Mouse (Mus musculus): ENCODE results near the gene Schip1. TPM values are rescaled to one million over a fixed set of nuclear protein-coding genes. Genes with fewer than 3 reads are reported as not detected.

Gene Schip1
- polyA plus RNA-seq, 1 experiment from 2014 or later = 76.9 TPM

DNA sequence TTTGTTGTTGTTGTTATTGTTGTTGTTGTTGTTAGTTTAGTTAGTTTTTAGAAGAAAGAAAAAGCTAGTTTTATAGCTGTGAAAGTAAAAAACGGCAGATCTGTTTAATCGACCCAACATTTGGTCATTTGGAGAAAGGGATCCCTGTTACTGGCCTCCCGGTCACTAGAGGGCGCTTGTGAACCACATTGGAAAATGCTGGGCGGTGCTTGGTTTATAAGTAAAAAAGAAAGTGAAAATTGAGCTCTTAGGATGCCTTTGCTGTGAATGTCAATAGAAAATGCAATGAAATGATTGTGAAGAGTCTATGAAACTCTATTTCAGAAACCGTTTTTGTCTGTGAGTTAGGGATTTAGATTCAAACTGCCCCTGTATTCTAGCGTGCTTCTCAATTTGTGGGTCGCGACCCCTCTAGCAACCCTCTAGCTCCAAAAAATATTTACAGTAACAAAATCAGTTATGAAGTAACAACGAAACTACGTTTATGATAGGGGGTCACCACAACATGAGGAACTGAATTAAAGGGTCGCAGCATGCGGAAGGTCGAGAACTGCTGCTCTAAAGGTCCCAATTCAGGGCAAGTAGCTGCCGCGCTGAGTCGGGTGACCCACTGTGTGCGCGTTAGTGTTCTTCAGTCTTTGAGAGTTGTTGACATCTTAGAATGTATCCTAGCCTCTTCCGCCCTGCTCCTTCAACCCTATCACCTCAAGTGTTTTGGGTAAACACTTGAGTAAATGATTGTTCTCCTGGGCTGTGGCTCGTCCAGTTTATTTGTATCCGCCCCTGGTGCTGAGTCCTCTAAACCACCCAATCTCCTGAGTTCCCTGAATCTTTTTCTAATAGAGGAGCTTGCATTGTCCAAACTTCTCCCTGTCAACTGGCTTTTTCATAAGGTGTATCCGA is 8.0 kb upstream of the Schip1 start:
- Histone ChIP-seq H3K4me3 (ENCODE audit: low read depth, low read length) (no peak overlapping the region; the same call in 1 of the 2 replicates), H3K27me3 (ENCODE audit: control insufficient read depth, insufficient read depth, low read length) (no peaks in the 10 kb centered on the region; the same call in 1 of the 2 replicates), H3K4me2 (ENCODE audit: low read depth, low read length, severe bottlenecking) (peak overlapping the region; percentile 18; the same call in 1 of the 2 replicates), H3K9ac (ENCODE audit: low read length) (no peak overlapping the region), H3K4me1 (replicated peaks; ENCODE audit: control insufficient read depth, insufficient read depth, low read length) (no peaks in the 10 kb centered on the region), H3K36me3 (ENCODE audit: control insufficient read depth, insufficient read depth, low read length) (no peaks in the 10 kb centered on the region), H3K27ac (ENCODE audit: low read depth, low read length) (no peak overlapping the region), H3K9me3 (ENCODE audit: control insufficient read depth, low read length) (no peaks in the 10 kb centered on the region)
- ATAC-seq (replicated peaks; ENCODE audit: low FRiP score) (no peak), DNase-seq (ENCODE audit: low spot score) (peak; percentile 83)
- whole genome bisulfite sequencing = 60% methylated on average over 23 of the region's 23 CpGs

- H3K27ac ChIP-seq (ENCODE audit: low read depth, low read length) = no peak overlapping the region
- no peaks in the 10 kb centered on the region for H3K9me3 ChIP-seq (ENCODE audit: control insufficient read depth, low read length)
- H3K4me3 ChIP-seq (ENCODE audit: low read depth, low read length) = no peak overlapping the region
- no peaks in the 10 kb centered on the region; the same call in 1 of the 2 replicates for H3K27me3 ChIP-seq (ENCODE audit: control insufficient read depth, insufficient read depth, low read length)
- no peak overlapping the region for H3K9ac ChIP-seq (ENCODE audit: low read length)
- ATAC-seq (replicated peaks; ENCODE audit: low FRiP score) (peak; percentile 59; the same call in 1 of the 2 replicates), DNase-seq (ENCODE audit: low spot score) (peak; percentile 52)
- no peak overlapping the region for H3K4me2 ChIP-seq (ENCODE audit: low read depth, low read length, severe bottlenecking)
- no peaks in the 10 kb centered on the region for H3K4me1 ChIP-seq (replicated peaks; ENCODE audit: control insufficient read depth, insufficient read depth, low read length)
- 45% methylated on average over 2 of the region's 2 CpGs for WGBS
- no peaks in the 10 kb centered on the region for H3K36me3 ChIP-seq (ENCODE audit: control insufficient read depth, insufficient read depth, low read length)
Observed at GRCm38 (mm10) chr3:68059162-68059800, 5.3 kb upstream of the Schip1 start.

- no peak for DNase-seq (ENCODE audit: low spot score)
- ATAC-seq (replicated peaks; ENCODE audit: low FRiP score) = no peak; the same call in 1 of the 2 replicates
- no peak overlapping the region for H3K4me2 ChIP-seq (ENCODE audit: low read depth, low read length, severe bottlenecking)
- no peaks in the 10 kb centered on the region for H3K27me3 ChIP-seq (ENCODE audit: control insufficient read depth, insufficient read depth, low read length)
- no peaks in the 10 kb centered on the region for H3K36me3 ChIP-seq (ENCODE audit: control insufficient read depth, insufficient read depth, low read length)
- no peak overlapping the region for H3K27ac ChIP-seq (ENCODE audit: low read depth, low read length)
- H3K4me3 ChIP-seq (ENCODE audit: low read depth, low read length) = no peak overlapping the region
- 67% methylated on average over 9 of the region's 9 CpGs for WGBS
- H3K9ac ChIP-seq (ENCODE audit: low read length) = no peak overlapping the region
- H3K4me1 ChIP-seq (replicated peaks; ENCODE audit: control insufficient read depth, insufficient read depth, low read length) = no peaks in the 10 kb centered on the region
- no peaks in the 10 kb centered on the region for H3K9me3 ChIP-seq (ENCODE audit: control insufficient read depth, low read length)
Observed at GRCm38 (mm10) chr3:68071395-68072386, 7.1 kb downstream of the Schip1 start.

- Histone ChIP-seq H3K4me3 (ENCODE audit: low read depth, low read length) (no peak overlapping the region), H3K4me2 (ENCODE audit: low read depth, low read length, severe bottlenecking) (no peak overlapping the region), H3K36me3 (ENCODE audit: control insufficient read depth, insufficient read depth, low read length) (no peaks in the 10 kb centered on the region), H3K9ac (ENCODE audit: low read length) (no peak overlapping the region), H3K27ac (ENCODE audit: low read depth, low read length) (no peak overlapping the region), H3K9me3 (ENCODE audit: control insufficient read depth, low read length) (no peaks in the 10 kb centered on the region), H3K4me1 (replicated peaks; ENCODE audit: control insufficient read depth, insufficient read depth, low read length) (no peaks in the 10 kb centered on the region), H3K27me3 (ENCODE audit: control insufficient read depth, insufficient read depth, low read length) (no peaks in the 10 kb centered on the region)
- ATAC-seq (replicated peaks; ENCODE audit: low FRiP score) = no peak
- 85% methylated on average over 4 of the region's 4 CpGs for WGBS
- no peak for DNase-seq (ENCODE audit: low spot score)
Observed at GRCm38 (mm10) chr3:68077406-68077805, 12.8 kb downstream of the Schip1 start.

- no peaks in the 10 kb centered on the region for H3K4me1 ChIP-seq (replicated peaks; ENCODE audit: control insufficient read depth, insufficient read depth, low read length)
- H3K9me3 ChIP-seq (ENCODE audit: control insufficient read depth, low read length) = no peaks in the 10 kb centered on the region
- H3K27me3 ChIP-seq (ENCODE audit: control insufficient read depth, insufficient read depth, low read length) = no peaks in the 10 kb centered on the region
- H3K4me2 ChIP-seq (ENCODE audit: low read depth, low read length, severe bottlenecking) = no peak overlapping the region
- H3K36me3 ChIP-seq (ENCODE audit: control insufficient read depth, insufficient read depth, low read length) = no peaks in the 10 kb centered on the region
- H3K9ac ChIP-seq (ENCODE audit: low read length) = no peak overlapping the region
- no peak overlapping the region for H3K4me3 ChIP-seq (ENCODE audit: low read depth, low read length)
- no peak overlapping the region for H3K27ac ChIP-seq (ENCODE audit: low read depth, low read length)
- ATAC-seq (replicated peaks; ENCODE audit: low FRiP score) (no peak), DNase-seq (ENCODE audit: low spot score) (no peak)
- WGBS = 94% methylated on average over 2 of the region's 2 CpGs
Observed at GRCm38 (mm10) chr3:68085024-68085423, 20.4 kb downstream of the Schip1 start.

DNA sequence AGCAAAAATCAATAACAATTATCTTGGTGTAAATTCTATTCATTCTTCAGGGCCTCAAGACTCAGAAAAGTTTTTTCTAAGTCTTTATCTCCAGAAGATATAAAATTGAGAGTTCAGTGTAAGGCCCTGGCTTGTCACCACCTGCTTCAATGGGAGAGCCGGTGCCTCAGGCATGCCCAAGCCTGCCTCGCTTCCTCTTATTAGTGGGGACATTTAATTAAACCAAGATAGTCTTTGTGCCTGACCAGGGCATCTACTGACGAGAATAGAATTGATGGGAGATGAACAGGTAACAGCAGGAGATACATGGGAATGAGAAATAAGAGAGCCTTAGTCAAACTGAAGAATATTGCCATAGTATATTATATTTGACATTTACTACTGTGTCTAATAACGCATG is 27.5 kb downstream of the Schip1 start:
- no peak overlapping the region for H3K9ac ChIP-seq (ENCODE audit: low read length)
- no peak overlapping the region for H3K4me3 ChIP-seq (ENCODE audit: low read depth, low read length)
- 78% methylated on average over 4 of the region's 4 CpGs for WGBS
- ATAC-seq (replicated peaks; ENCODE audit: low FRiP score) (no peak), DNase-seq (ENCODE audit: low spot score) (no peak)
- H3K9me3 ChIP-seq (ENCODE audit: control insufficient read depth, low read length) = no peaks in the 10 kb centered on the region
- H3K36me3 ChIP-seq (ENCODE audit: control insufficient read depth, insufficient read depth, low read length) = no peaks in the 10 kb centered on the region
- H3K4me2 ChIP-seq (ENCODE audit: low read depth, low read length, severe bottlenecking) = no peak overlapping the region
- no peaks in the 10 kb centered on the region for H3K4me1 ChIP-seq (replicated peaks; ENCODE audit: control insufficient read depth, insufficient read depth, low read length)
- 0 out of 2 replicates have a peak, but pooled peaks cover 2% of the 10 kb centered on the region for H3K27me3 ChIP-seq (ENCODE audit: control insufficient read depth, insufficient read depth, low read length)
- H3K27ac ChIP-seq (ENCODE audit: low read depth, low read length) = no peak overlapping the region

DNA sequence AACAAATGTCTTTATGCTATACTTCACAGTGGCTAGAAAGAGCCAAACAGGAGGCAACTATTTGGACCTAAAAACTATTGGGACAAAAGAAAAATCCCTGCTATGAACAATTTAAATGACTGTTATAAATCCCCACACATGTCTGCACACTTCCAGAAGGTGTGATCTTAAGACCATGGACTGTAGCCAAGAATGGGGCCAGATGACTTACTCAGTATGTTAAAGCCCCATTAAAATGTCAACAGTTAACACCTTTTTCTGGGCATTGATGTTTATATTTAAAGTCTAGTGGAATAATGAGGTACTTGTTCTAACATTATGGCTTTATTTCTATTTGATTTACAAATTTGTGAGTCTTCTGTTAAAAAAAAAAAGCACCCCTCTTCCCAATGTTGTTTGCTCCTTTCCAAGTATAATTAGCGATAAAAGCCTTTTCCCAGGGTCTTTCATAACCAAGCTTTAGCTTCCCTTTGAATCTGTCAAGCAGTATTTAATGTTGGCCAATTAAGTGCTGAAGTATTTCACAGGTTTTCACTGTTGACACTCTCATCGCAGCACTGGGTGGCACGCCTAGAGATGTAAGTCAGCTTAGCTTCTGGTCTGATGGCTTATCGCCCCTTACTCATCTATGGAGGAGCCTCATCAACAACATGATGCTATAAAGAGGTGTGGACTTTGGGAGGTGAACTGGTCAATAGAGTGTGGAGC is 32.3 kb downstream of the Schip1 start:
- DNase-seq (ENCODE audit: low spot score) = no peak
- no peak for ATAC-seq (replicated peaks; ENCODE audit: low FRiP score)
- WGBS = 64% methylated on average over 4 of the region's 4 CpGs
- Histone ChIP-seq H3K36me3 (ENCODE audit: control insufficient read depth, insufficient read depth, low read length) (no peaks in the 10 kb centered on the region), H3K4me2 (ENCODE audit: low read depth, low read length, severe bottlenecking) (no peak overlapping the region), H3K27ac (ENCODE audit: low read depth, low read length) (no peak overlapping the region), H3K4me1 (replicated peaks; ENCODE audit: control insufficient read depth, insufficient read depth, low read length) (no peaks in the 10 kb centered on the region), H3K27me3 (ENCODE audit: control insufficient read depth, insufficient read depth, low read length) (0 out of 2 replicates have a peak, but pooled peaks cover 2% of the 10 kb centered on the region), H3K9ac (ENCODE audit: low read length) (no peak overlapping the region), H3K9me3 (ENCODE audit: control insufficient read depth, low read length) (no peaks in the 10 kb centered on the region), H3K4me3 (ENCODE audit: low read depth, low read length) (no peak overlapping the region)
